Mouse (Mus musculus): ENCODE measurements around the gene Milr1.
"Not testable (repeated sequence)": the region's sequence is repeated elsewhere in the genome, so short reads cannot be mapped to it uniquely, and the experiment has no call there.

Gene Milr1

GRCm38 (mm10) chr11:106770195-106770974, 19.4 kb downstream of the Milr1 start:
- ATAC-seq (ENCODE audit: insufficient number of reproducible peaks, low FRiP score, low TSS enrichment): no peak

GRCm38 (mm10) chr11:106773061-106773460, 22.0 kb downstream of the Milr1 start:
- ATAC-seq (ENCODE audit: insufficient number of reproducible peaks, low FRiP score, low TSS enrichment): no peak

GRCm38 (mm10) chr11:106776960-106777359, 25.9 kb downstream of the Milr1 start:
- no peak for ATAC-seq (ENCODE audit: insufficient number of reproducible peaks, low FRiP score, low TSS enrichment)

- ATAC-seq (ENCODE audit: insufficient number of reproducible peaks, low FRiP score, low TSS enrichment): no peak
These were observed 26.4 kb downstream of the Milr1 start for GRCm38 (mm10) chr11:106777395-106777794.

- no peak for ATAC-seq (ENCODE audit: insufficient number of reproducible peaks, low FRiP score, low TSS enrichment)
These were observed 27.1 kb downstream of the Milr1 start for GRCm38 (mm10) chr11:106778132-106778531.

GRCm38 (mm10) chr11:106778589-106779387, 27.8 kb downstream of the Milr1 start:
- peak; percentile 53; the same call in 1 of the 2 replicates for ATAC-seq (ENCODE audit: insufficient number of reproducible peaks, low FRiP score, low TSS enrichment)

GRCm38 (mm10) chr11:106779388-106780088, 28.5 kb downstream of the Milr1 start, which contains the start of gene Polg2:
Polg2 (minus strand) TSS chr11:106779537.
- peak; percentile 88 for ATAC-seq (ENCODE audit: insufficient number of reproducible peaks, low FRiP score, low TSS enrichment)

- no peak for ATAC-seq (ENCODE audit: insufficient number of reproducible peaks, low FRiP score, low TSS enrichment)
These were observed 29.0 kb downstream of the Milr1 start for GRCm38 (mm10) chr11:106780089-106780425.

- ATAC-seq (ENCODE audit: insufficient number of reproducible peaks, low FRiP score, low TSS enrichment): no peak
These were observed 29.7 kb downstream of the Milr1 start for GRCm38 (mm10) chr11:106780590-106781220.

GRCm38 (mm10) chr11:106782271-106782670, 31.2 kb downstream of the Milr1 start:
- ATAC-seq (ENCODE audit: insufficient number of reproducible peaks, low FRiP score, low TSS enrichment): not testable (repeated sequence)

- no peak for ATAC-seq (ENCODE audit: insufficient number of reproducible peaks, low FRiP score, low TSS enrichment)
These were observed 32.1 kb downstream of the Milr1 start for GRCm38 (mm10) chr11:106782841-106783764.

- no peak for ATAC-seq (ENCODE audit: insufficient number of reproducible peaks, low FRiP score, low TSS enrichment)
These were observed 33.5 kb downstream of the Milr1 start for GRCm38 (mm10) chr11:106784476-106784875.

GRCm38 (mm10) chr11:106785043-106785442, 34.0 kb downstream of the Milr1 start:
- no peak for ATAC-seq (ENCODE audit: insufficient number of reproducible peaks, low FRiP score, low TSS enrichment)

- ATAC-seq (ENCODE audit: insufficient number of reproducible peaks, low FRiP score, low TSS enrichment): peak; percentile 17; the same call in 1 of the 2 replicates
These were observed 36.4 kb downstream of the Milr1 start for GRCm38 (mm10) chr11:106787131-106788025.

- ATAC-seq (ENCODE audit: insufficient number of reproducible peaks, low FRiP score, low TSS enrichment): peak; percentile 49
These were observed 37.2 kb downstream of the Milr1 start for GRCm38 (mm10) chr11:106788026-106788774.

GRCm38 (mm10) chr11:106788775-106789459, 37.9 kb downstream of the Milr1 start, which contains the start of the genes Ddx5 and Cep95:
Ddx5 (minus strand) TSS chr11:106789185.
Cep95 (plus strand) TSS chr11:106789252.
- peak; percentile 86 for ATAC-seq (ENCODE audit: insufficient number of reproducible peaks, low FRiP score, low TSS enrichment)

GRCm38 (mm10) chr11:106789649-106790048, 38.6 kb downstream of the Milr1 start:
- ATAC-seq (ENCODE audit: insufficient number of reproducible peaks, low FRiP score, low TSS enrichment): no peak
